Mouse (Mus musculus) E14TG2a.4 (cell line): ENCODE data around the gene Elf5.

ENCODE experiments used
- CTCF ChIP-seq: conservative IDR thresholded peaks from 2 replicates; pipeline ENCODE4 v1.5.1; 2014; ENCODE audit warnings: low read length
- POU5F1 ChIP-seq: IDR thresholded peaks from 2 replicates; pipeline ENCODE4 v1.6.1; 2014; ENCODE audit warnings: low read length, borderline replicate concordance

DNA sequence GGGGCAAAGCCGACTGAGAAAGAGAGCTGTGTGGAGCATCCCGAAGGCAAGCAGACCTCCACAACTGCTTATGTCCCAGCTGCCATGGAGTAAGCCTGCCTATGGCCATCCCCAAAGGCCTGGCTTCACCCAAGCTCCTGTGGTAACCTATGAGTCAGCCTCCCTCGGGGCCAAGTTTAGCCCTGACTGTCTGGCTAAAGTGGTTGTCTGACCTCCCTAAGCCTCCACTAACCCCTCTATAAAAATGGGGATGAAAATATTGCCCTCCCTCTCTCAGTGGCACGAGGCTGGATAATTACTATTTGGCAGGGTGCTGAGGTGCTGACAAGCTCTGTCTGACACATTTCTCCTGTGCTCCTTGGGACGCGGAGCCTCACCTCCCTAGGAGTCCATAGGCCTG, at the start of gene Elf5:
- no peak for TF ChIP-seq CTCF
- no peak for TF ChIP-seq POU5F1
